Mouse (Mus musculus): Measurements from ENCODE around the gene Zfp97. TPM values are rescaled to one million over a fixed set of nuclear protein-coding genes. Genes with fewer than 3 reads are reported as not detected.
A peak's percentile ranks its signal among the peaks of the same experiment; 100 is the strongest.
"Not testable (repeated sequence)": the region's sequence is repeated elsewhere in the genome, so short reads cannot be mapped to it uniquely, and the experiment has no call there.

Zfp97 gene
- 4.7 and 5.4 TPM in 2 replicates for polyA plus RNA-seq (2014; fragmentation: Nextera tagmentation; extraction: Ambion mirVana)

GRCm38 (mm10) chr17:17120830-17121502, at the start of gene Zfp97:
Zfp97 (plus strand) TSS chr17:17121415.
- H3K27me3 ChIP-seq (ENCODE audit: control insufficient read depth, insufficient read depth, low read length); H3K9ac ChIP-seq (replicated peaks; ENCODE audit: low read length); DNase-seq; H3K4me2 ChIP-seq (ENCODE audit: low read length); H3K4me1 ChIP-seq (ENCODE audit: control insufficient read depth, insufficient read depth, low read length); H3K27ac ChIP-seq (replicated peaks; ENCODE audit: low read depth, low read length); H3K4me3 ChIP-seq (replicated peaks; ENCODE audit: low read depth, low read length); H3K9me3 ChIP-seq (ENCODE audit: control insufficient read depth, low read length); H3K36me3 ChIP-seq (ENCODE audit: control insufficient read depth, insufficient read depth, low read length): not testable (repeated sequence)
- ATAC-seq (ENCODE audit: low FRiP score, low TSS enrichment), result peak; percentile 91
- no CpG with 5 or more reads among the region's 8 CpGs for WGBS

DNA sequence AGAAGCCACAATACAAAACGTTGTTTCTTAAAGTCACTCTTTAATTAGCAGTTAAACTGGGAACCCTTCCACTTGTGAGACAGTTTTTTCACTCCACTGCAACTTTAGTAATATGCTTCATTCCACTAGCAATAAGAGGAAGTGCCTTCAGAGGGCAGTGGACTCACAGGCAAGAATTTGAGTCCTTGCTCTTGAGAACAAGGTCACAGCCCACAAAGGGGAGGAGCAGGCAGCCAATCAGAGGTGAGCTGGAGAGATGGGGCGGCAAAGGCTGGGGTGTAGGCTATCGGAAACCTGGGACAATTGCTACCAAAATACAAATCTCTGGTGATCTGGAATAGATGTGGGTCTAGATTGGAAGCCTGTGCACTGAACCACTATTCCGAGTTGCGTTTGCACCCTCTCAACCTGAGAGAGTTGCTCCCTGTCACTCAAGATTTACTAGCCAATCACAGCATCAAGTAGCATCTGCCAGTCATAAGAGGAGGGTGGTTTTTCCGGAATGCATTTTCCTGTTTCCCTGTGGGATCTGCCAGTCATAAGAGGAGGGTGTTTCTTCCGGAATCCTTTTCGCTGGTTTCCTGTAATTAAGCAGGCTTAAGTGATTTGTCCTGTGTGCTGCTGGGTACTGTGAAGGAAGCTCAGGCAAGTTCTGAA, 57.7 kb downstream of the Zfp97 start:
- H3K4me1 ChIP-seq (ENCODE audit: control insufficient read depth, insufficient read depth, low read length); H3K9me3 ChIP-seq (ENCODE audit: control insufficient read depth, low read length); DNase-seq; H3K4me3 ChIP-seq (replicated peaks; ENCODE audit: low read depth, low read length); H3K27me3 ChIP-seq (ENCODE audit: control insufficient read depth, insufficient read depth, low read length); H3K9ac ChIP-seq (replicated peaks; ENCODE audit: low read length); H3K27ac ChIP-seq (replicated peaks; ENCODE audit: low read depth, low read length); H3K36me3 ChIP-seq (ENCODE audit: control insufficient read depth, insufficient read depth, low read length); H3K4me2 ChIP-seq (ENCODE audit: low read length): not testable (repeated sequence)
- no CpG with 5 or more reads among the region's 8 CpGs for WGBS
- ATAC-seq (ENCODE audit: low FRiP score, low TSS enrichment), result peak; percentile 94

DNA sequence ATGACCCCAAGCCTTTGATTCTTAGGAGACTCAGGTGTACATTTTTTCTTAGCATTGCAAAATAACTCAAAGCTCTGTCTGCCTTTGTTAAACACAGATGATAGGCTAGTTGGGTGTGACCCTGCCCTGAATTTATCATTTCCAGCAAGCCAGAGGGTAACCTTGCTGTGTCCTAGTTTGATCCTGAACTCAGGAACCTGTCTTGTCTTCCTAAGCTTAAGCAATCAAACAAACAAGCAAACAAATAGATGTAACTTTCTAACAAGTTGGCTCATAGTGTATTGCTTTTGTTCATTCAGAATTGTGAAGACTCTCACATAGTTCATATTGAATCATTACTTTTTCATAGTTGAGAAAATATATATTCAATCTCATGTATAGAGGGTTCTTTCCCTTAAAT, 73.5 kb downstream of the Zfp97 start:
- H3K9ac ChIP-seq (replicated peaks; ENCODE audit: low read length); H3K4me1 ChIP-seq (ENCODE audit: control insufficient read depth, insufficient read depth, low read length); DNase-seq; ATAC-seq (ENCODE audit: low FRiP score, low TSS enrichment); H3K27ac ChIP-seq (replicated peaks; ENCODE audit: low read depth, low read length); H3K27me3 ChIP-seq (ENCODE audit: control insufficient read depth, insufficient read depth, low read length); H3K4me3 ChIP-seq (replicated peaks; ENCODE audit: low read depth, low read length); H3K4me2 ChIP-seq (ENCODE audit: low read length); H3K36me3 ChIP-seq (ENCODE audit: control insufficient read depth, insufficient read depth, low read length): not testable (repeated sequence)
- H3K9me3 ChIP-seq (ENCODE audit: control insufficient read depth, low read length), result peaks cover 30% of the 10 kb centered on the region

- H3K27ac ChIP-seq (replicated peaks; ENCODE audit: low read depth, low read length), result no peak overlapping the region
- H3K4me3 ChIP-seq (replicated peaks; ENCODE audit: low read depth, low read length), result no peak overlapping the region
- H3K9me3 ChIP-seq (ENCODE audit: control insufficient read depth, low read length), result peaks cover 32% of the 10 kb centered on the region
- ATAC-seq (ENCODE audit: low FRiP score, low TSS enrichment), result no peak
- H3K4me1 ChIP-seq (ENCODE audit: control insufficient read depth, insufficient read depth, low read length), result no peaks in the 10 kb centered on the region
- H3K36me3 ChIP-seq (ENCODE audit: control insufficient read depth, insufficient read depth, low read length), result no peaks in the 10 kb centered on the region
- DNase-seq, result no peak
- no peaks in the 10 kb centered on the region for H3K27me3 ChIP-seq (ENCODE audit: control insufficient read depth, insufficient read depth, low read length)
- H3K9ac ChIP-seq (replicated peaks; ENCODE audit: low read length), result no peak overlapping the region
- H3K4me2 ChIP-seq (ENCODE audit: low read length), result no peak overlapping the region
These were observed 74.0 kb downstream of the Zfp97 start for GRCm38 (mm10) chr17:17195178-17195577.

GRCm38 (mm10) chr17:17196111-17196510, 74.9 kb downstream of the Zfp97 start:
- not testable (repeated sequence) for ATAC-seq (ENCODE audit: low FRiP score, low TSS enrichment); H3K36me3 ChIP-seq (ENCODE audit: control insufficient read depth, insufficient read depth, low read length); H3K4me2 ChIP-seq (ENCODE audit: low read length); H3K27ac ChIP-seq (replicated peaks; ENCODE audit: low read depth, low read length); H3K9ac ChIP-seq (replicated peaks; ENCODE audit: low read length); DNase-seq; H3K27me3 ChIP-seq (ENCODE audit: control insufficient read depth, insufficient read depth, low read length); H3K4me1 ChIP-seq (ENCODE audit: control insufficient read depth, insufficient read depth, low read length); H3K4me3 ChIP-seq (replicated peaks; ENCODE audit: low read depth, low read length)
- WGBS, result 96% methylated on average over 3 of the region's 3 CpGs
- peaks cover 36% of the 10 kb centered on the region for H3K9me3 ChIP-seq (ENCODE audit: control insufficient read depth, low read length)

Other genes starting within 250 kb of the Zfp97 start
- 3.2 and 4.3 TPM in 2 replicates for gene Zfp960, start 57.3 kb upstream of the Zfp97 start, polyA plus RNA-seq (2014; fragmentation: Nextera tagmentation; extraction: Ambion mirVana)